Mouse (Mus musculus): ENCODE measurements around the gene Kcnq4. TPM values are rescaled to one million over a fixed set of nuclear protein-coding genes. Genes with fewer than 3 reads are reported as not detected.

Kcnq4 gene
- polyA plus RNA-seq, 1 experiment from 2014 or later: 3.9 TPM

DNA sequence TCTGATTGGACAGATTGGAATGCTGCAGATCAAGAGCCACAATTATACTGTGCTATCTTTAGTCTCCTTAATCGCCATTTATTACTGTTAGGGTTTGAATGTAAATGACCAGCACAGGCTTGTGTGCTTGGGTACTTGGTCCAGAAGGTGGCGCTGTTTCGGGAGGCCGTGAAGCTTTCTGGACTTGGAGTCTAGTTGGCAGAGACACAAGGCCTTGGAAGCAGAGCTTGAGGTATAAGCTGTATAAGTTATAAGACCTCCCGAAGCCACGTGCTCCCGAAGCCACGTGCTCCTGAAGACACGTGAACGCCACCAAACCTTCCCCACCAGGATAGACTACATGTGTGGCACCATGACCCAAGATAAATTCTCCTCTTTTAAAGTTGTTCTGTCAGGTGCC is 55.7 kb downstream of the Kcnq4 start:
- H3K27ac ChIP-seq: no peak overlapping the region
- no peak for ATAC-seq (ENCODE audit: insufficient number of reproducible peaks, low FRiP score, low TSS enrichment, low read depth)
- 39% methylated on average over 10 of the region's 10 CpGs for WGBS
- no peak overlapping the region for H3K9ac ChIP-seq
- H3K4me1 ChIP-seq: peaks cover 3% of the 10 kb centered on the region; the same call in 1 of the 2 replicates
- no peak overlapping the region for H3K4me3 ChIP-seq
- no peaks in the 10 kb centered on the region for H3K9me3 ChIP-seq
- H3K4me2 ChIP-seq: no peak overlapping the region
- peaks cover 17% of the 10 kb centered on the region for H3K27me3 ChIP-seq
- H3K36me3 ChIP-seq: peaks cover 5% of the 10 kb centered on the region; the same call in 1 of the 2 replicates

DNA sequence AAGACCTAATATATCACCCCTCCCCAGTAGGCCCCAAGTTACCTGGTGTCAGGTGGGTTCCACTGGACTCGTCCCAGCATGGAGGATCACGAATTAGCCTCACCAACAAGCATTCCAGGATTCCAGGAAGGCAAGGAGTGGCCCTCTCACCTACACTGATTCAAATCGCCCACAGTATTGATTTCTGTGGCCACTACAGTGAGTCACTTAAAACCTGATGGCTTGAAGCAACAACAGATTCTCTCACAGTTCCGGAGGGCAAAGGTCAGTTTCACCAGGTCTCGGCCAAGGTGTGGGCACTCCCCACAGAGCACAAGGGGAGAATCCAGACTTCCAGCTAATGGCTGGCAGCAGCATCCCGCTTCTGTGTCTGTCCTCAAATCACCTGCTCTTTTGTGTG is 59.1 kb downstream of the Kcnq4 start:
- Histone ChIP-seq H3K4me3 (no peak overlapping the region), H3K27me3 (no peaks in the 10 kb centered on the region), H3K9me3 (no peaks in the 10 kb centered on the region), H3K4me2 (no peak overlapping the region), H3K27ac (no peak overlapping the region), H3K4me1 (no peaks in the 10 kb centered on the region), H3K36me3 (no peaks in the 10 kb centered on the region), H3K9ac (no peak overlapping the region)
- no peak for ATAC-seq (ENCODE audit: insufficient number of reproducible peaks, low FRiP score, low TSS enrichment, low read depth)
- WGBS: 66% methylated on average over 6 of the region's 6 CpGs

GRCm38 (mm10) chr4:120687282-120687681 is 61.1 kb downstream of the Kcnq4 start:
- no peak overlapping the region for H3K27ac ChIP-seq
- no peaks in the 10 kb centered on the region for H3K36me3 ChIP-seq
- H3K4me2 ChIP-seq: no peak overlapping the region
- no peak overlapping the region for H3K9ac ChIP-seq
- whole genome bisulfite sequencing: 35% methylated on average over 6 of the region's 6 CpGs
- no peaks in the 10 kb centered on the region for H3K4me1 ChIP-seq
- no peak overlapping the region for H3K4me3 ChIP-seq
- H3K9me3 ChIP-seq: no peaks in the 10 kb centered on the region
- H3K27me3 ChIP-seq: no peaks in the 10 kb centered on the region
- ATAC-seq (ENCODE audit: insufficient number of reproducible peaks, low FRiP score, low TSS enrichment, low read depth): no peak

DNA sequence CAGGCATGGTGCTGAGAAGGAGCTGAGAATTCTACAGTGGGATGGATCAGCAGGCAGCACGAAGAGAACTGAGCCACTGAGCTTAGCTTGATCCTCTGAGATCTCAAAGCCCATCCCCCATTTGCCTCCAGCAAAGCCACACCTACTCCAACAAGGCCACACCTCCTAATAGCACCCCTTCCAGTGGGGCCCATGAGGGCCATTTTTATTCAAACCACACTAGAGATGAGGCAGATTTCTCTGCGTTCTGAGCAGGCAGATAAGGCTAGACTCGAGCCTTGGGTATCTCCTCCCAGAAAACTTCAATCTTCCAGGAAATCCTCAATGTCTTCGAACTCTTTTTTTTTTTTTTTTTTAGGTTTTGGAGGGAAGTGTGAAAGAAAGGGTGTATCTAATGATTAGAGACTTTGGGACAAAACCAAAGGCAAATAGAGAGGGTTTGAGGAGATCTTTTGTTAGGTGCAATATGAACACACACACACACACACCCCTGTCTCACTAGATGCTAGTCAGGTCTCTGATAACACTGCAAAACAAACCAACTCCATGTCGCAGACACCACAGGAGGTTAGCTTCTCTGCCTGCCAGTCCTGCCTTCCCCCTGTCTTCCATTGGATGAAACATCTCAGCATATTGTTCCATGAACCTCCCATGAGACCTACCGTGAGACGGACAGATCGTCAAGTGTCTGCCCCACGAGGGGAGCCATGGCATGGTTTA is 65.0 kb downstream of the Kcnq4 start:
- Histone ChIP-seq H3K4me1 (no peaks in the 10 kb centered on the region), H3K9ac (no peak overlapping the region), H3K9me3 (no peaks in the 10 kb centered on the region), H3K36me3 (no peaks in the 10 kb centered on the region), H3K4me2 (no peak overlapping the region), H3K27ac (no peak overlapping the region), H3K4me3 (no peak overlapping the region), H3K27me3 (no peaks in the 10 kb centered on the region)
- ATAC-seq (ENCODE audit: insufficient number of reproducible peaks, low FRiP score, low TSS enrichment, low read depth): no peak
- 52% methylated on average over 9 of the region's 9 CpGs for WGBS

DNA sequence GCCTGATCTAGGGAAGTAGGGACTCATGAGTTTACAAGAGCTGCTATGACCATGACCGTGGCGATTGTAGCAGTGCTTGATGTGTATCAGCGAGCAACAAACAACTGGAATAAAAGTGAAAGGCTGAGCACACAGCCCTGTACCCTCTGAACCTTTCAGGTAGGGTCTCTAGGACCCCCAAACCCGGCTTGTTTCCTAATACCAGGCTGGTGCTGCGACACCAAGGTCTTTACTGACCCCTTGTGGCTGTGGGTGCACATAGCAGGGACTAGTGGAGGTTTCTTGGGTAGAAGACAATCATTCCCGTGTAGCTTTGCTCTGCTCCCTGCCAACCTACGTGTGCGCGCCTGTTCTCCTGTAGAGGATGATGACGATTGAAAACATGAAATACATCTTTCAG is 66.2 kb downstream of the Kcnq4 start:
- 38% methylated on average over 10 of the region's 10 CpGs for WGBS
- H3K36me3 ChIP-seq: no peaks in the 10 kb centered on the region
- H3K4me2 ChIP-seq: no peak overlapping the region
- no peaks in the 10 kb centered on the region for H3K27me3 ChIP-seq
- no peak overlapping the region for H3K9ac ChIP-seq
- H3K27ac ChIP-seq: no peak overlapping the region
- no peak overlapping the region for H3K4me3 ChIP-seq
- no peaks in the 10 kb centered on the region for H3K9me3 ChIP-seq
- H3K4me1 ChIP-seq: no peaks in the 10 kb centered on the region
- no peak for ATAC-seq (ENCODE audit: insufficient number of reproducible peaks, low FRiP score, low TSS enrichment, low read depth)

DNA sequence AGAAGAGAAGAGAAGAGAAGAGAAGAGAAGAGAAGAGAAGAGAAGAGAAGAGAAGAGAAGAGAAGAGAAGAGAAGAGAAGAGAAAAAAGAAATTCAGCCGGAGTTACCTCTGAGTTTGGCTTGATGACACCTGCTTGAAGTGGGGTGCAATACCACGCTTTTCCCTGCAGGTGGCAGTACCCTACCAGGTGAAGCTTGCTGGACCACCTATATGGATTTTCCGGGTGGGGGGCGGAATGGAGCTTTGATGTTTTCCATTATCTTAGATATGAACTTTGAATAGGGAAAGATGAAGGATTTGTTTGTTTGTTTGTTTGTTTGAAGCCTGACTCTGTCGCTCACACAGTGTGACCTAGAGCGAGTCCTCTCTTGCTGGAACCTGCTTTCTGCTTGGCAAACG is 67.5 kb downstream of the Kcnq4 start:
- 42% methylated on average over 7 of the region's 7 CpGs for WGBS
- ATAC-seq (ENCODE audit: insufficient number of reproducible peaks, low FRiP score, low TSS enrichment, low read depth): no peak
- Histone ChIP-seq H3K4me3 (no peak overlapping the region), H3K9ac (no peak overlapping the region), H3K27me3 (no peaks in the 10 kb centered on the region), H3K4me1 (no peaks in the 10 kb centered on the region), H3K27ac (no peak overlapping the region), H3K4me2 (no peak overlapping the region), H3K9me3 (no peaks in the 10 kb centered on the region), H3K36me3 (no peaks in the 10 kb centered on the region)

GRCm38 (mm10) chr4:120675640-120676039 is 72.8 kb downstream of the Kcnq4 start:
- Histone ChIP-seq H3K4me2 (no peak overlapping the region), H3K36me3 (no peaks in the 10 kb centered on the region), H3K9ac (no peak overlapping the region), H3K9me3 (no peaks in the 10 kb centered on the region), H3K27ac (no peak overlapping the region), H3K4me1 (no peaks in the 10 kb centered on the region), H3K27me3 (peaks cover 4% of the 10 kb centered on the region; the same call in 1 of the 2 replicates), H3K4me3 (no peak overlapping the region)
- 47% methylated on average over 2 of the region's 2 CpGs for WGBS
- ATAC-seq (ENCODE audit: insufficient number of reproducible peaks, low FRiP score, low TSS enrichment, low read depth): no peak

GRCm38 (mm10) chr4:120674775-120675451 is 73.5 kb downstream of the Kcnq4 start:
- no peak overlapping the region for H3K27ac ChIP-seq
- no peaks in the 10 kb centered on the region for H3K9me3 ChIP-seq
- H3K4me1 ChIP-seq: no peaks in the 10 kb centered on the region
- WGBS: 77% methylated on average over 8 of the region's 8 CpGs
- ATAC-seq (ENCODE audit: insufficient number of reproducible peaks, low FRiP score, low TSS enrichment, low read depth): no peak
- H3K4me3 ChIP-seq: no peak overlapping the region
- H3K36me3 ChIP-seq: no peaks in the 10 kb centered on the region
- H3K9ac ChIP-seq: no peak overlapping the region
- H3K4me2 ChIP-seq: no peak overlapping the region
- peaks cover 8% of the 10 kb centered on the region; the same call in 1 of the 2 replicates for H3K27me3 ChIP-seq

- H3K4me3 ChIP-seq: no peak overlapping the region
- no peaks in the 10 kb centered on the region for H3K4me1 ChIP-seq
- no peak overlapping the region for H3K27ac ChIP-seq
- H3K9ac ChIP-seq: no peak overlapping the region
- no peak for ATAC-seq (ENCODE audit: insufficient number of reproducible peaks, low FRiP score, low TSS enrichment, low read depth)
- H3K27me3 ChIP-seq: peaks cover 16% of the 10 kb centered on the region
- no peak overlapping the region for H3K4me2 ChIP-seq
- WGBS: 87% methylated on average over 3 of the region's 3 CpGs
- no peaks in the 10 kb centered on the region for H3K9me3 ChIP-seq
- H3K36me3 ChIP-seq: no peaks in the 10 kb centered on the region
Observed at GRCm38 (mm10) chr4:120673606-120674005, 74.8 kb downstream of the Kcnq4 start.

- WGBS: 57% methylated on average over 12 of the region's 12 CpGs
- Histone ChIP-seq H3K9ac (no peak overlapping the region), H3K4me2 (no peak overlapping the region), H3K9me3 (no peaks in the 10 kb centered on the region), H3K27ac (no peak overlapping the region), H3K4me3 (no peak overlapping the region), H3K36me3 (no peaks in the 10 kb centered on the region), H3K4me1 (peaks cover 17% of the 10 kb centered on the region), H3K27me3 (peaks cover 40% of the 10 kb centered on the region)
- no peak for ATAC-seq (ENCODE audit: insufficient number of reproducible peaks, low FRiP score, low TSS enrichment, low read depth)
Observed at GRCm38 (mm10) chr4:120671046-120671445, 77.4 kb downstream of the Kcnq4 start.

GRCm38 (mm10) chr4:120669585-120669984 is 78.8 kb downstream of the Kcnq4 start:
- H3K9ac ChIP-seq: no peak overlapping the region
- no peak overlapping the region for H3K4me2 ChIP-seq
- peaks cover 40% of the 10 kb centered on the region for H3K27me3 ChIP-seq
- H3K27ac ChIP-seq: no peak overlapping the region
- 77% methylated on average over 5 of the region's 5 CpGs for WGBS
- H3K4me1 ChIP-seq: peaks cover 17% of the 10 kb centered on the region
- no peak overlapping the region for H3K4me3 ChIP-seq
- no peak for ATAC-seq (ENCODE audit: insufficient number of reproducible peaks, low FRiP score, low TSS enrichment, low read depth)
- H3K36me3 ChIP-seq: no peaks in the 10 kb centered on the region
- H3K9me3 ChIP-seq: no peaks in the 10 kb centered on the region

DNA sequence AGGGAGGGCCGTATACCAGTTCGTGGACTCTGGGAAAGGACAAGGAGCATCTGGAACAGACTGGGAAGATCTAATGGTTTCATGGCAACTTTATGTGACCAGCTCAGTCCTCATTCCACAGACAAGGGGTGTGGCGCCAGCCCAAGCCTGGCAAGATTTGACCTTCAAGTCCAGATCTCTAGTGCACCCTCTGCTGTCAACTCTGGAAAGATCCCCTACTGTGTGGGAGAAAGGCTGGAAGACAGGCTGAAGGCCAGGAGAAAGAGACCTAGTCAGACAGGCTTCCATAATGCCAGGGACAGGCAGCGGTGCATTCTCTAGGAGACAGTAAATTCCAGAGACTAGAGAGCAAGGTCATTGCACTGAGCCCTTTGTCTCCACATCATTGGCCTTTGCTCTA is 79.9 kb downstream of the Kcnq4 start:
- Histone ChIP-seq H3K4me3 (no peak overlapping the region), H3K27ac (no peak overlapping the region), H3K9ac (no peak overlapping the region), H3K4me1 (peaks cover 17% of the 10 kb centered on the region), H3K36me3 (no peaks in the 10 kb centered on the region), H3K4me2 (no peak overlapping the region), H3K27me3 (peaks cover 40% of the 10 kb centered on the region), H3K9me3 (no peaks in the 10 kb centered on the region)
- 86% methylated on average over 4 of the region's 4 CpGs for WGBS
- ATAC-seq (ENCODE audit: insufficient number of reproducible peaks, low FRiP score, low TSS enrichment, low read depth): no peak

Measured in limb, embryonic 15.5 days (tissue).